ENCODE assay signal across 13 mouse cellular contexts in genomic region chr12:64076789-64077188, GRCm38 (mm10).
"Had no signal": no experiment of that assay in that cellular context is flagged by ENCODE, and none has a peak within 500 bp of the region (broad histone marks: within the 10 kb centered on the region; RNA-seq: fewer than 3 reads in every experiment).

No protein-coding gene starts in this region.

- H3K4me1 ChIP-seq: kidney, embryonic 15.5 days; limb, embryonic 12.5 days; liver, embryonic 13.5 days; midbrain, embryonic 13.5 days had no signal

- ATAC-seq: liver, postnatal 0 days; midbrain, embryonic 13.5 days had no signal

- H3K4me3 ChIP-seq: kidney, embryonic 15.5 days; limb, embryonic 12.5 days; liver, embryonic 13.5 days; midbrain, embryonic 13.5 days had no signal

- H3K9me3 ChIP-seq: kidney, embryonic 15.5 days; limb, embryonic 12.5 days; liver, embryonic 13.5 days; midbrain, embryonic 13.5 days had no signal

- H3K27me3 ChIP-seq: kidney, embryonic 15.5 days; limb, embryonic 12.5 days; liver, embryonic 13.5 days; midbrain, embryonic 13.5 days had no signal

- H3K4me2 ChIP-seq: kidney, embryonic 15.5 days; limb, embryonic 12.5 days; liver, embryonic 13.5 days; midbrain, embryonic 13.5 days had no signal

- DNase-seq: layer of hippocampus, adult 9-11 months; layer of hippocampus, postnatal 36 days; liver; liver, embryonic 13.5 days; liver, postnatal 0 days; right cerebral cortex, adult 18-20 months; right cerebral cortex, postnatal 25 days; thymus, adult 18-20 months; thymus, postnatal 14 days had no signal

- H3K27ac ChIP-seq: kidney, embryonic 15.5 days; limb, embryonic 12.5 days; liver, embryonic 13.5 days; midbrain, embryonic 13.5 days; stomach, postnatal 0 days had no signal

- H3K36me3 ChIP-seq: kidney, embryonic 15.5 days; limb, embryonic 12.5 days; liver, embryonic 13.5 days; midbrain, embryonic 13.5 days had no signal

- H3K9ac ChIP-seq: kidney, embryonic 15.5 days; limb, embryonic 12.5 days; liver, embryonic 13.5 days; liver, postnatal 0 days; midbrain, embryonic 13.5 days had no signal
